Comparison of ENCODE assay signal across 16 mouse cellular contexts in the genomic region with DNA sequence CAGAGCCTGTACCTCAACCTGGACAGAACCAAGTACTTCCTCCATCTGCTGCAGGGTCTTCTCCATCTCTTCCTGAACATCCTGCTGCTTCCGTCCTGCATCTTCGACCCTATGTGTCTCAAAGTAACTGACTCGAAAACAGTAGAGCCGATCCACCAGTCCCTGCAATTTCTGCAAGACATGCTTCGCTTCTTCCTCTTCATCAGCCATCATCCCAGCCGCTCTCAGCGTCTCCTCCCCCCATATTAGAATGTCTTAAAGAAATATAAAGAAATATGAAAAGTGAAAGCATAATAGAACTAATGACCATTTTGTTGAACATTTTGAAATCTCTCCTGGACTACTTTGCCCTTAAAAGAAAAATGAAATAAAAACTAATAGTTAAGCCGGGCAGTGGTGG.
DNase-seq lines count a peak whose midpoint lies in the region; ATAC-seq lines count a peak whose summit lies in the region.
"Had no signal": no experiment of that assay in that cellular context is flagged by ENCODE, and none has a peak within 500 bp of the region (broad histone marks: within the 10 kb centered on the region; RNA-seq: fewer than 3 reads in every experiment).

No protein-coding gene starts in this region.

- no peak for DNase-seq in gastrocnemius, postnatal 4 days (ENCODE audit: low spot score in 2 of 2)
- DNase-seq in urinary bladder, postnatal 10 days (ENCODE audit: low spot score): no peak
- no peak for DNase-seq in adrenal gland, adult 8-10 months
- DNase-seq: adrenal gland, adult 2 months; adrenal gland, postnatal 14 days; adrenal gland, postnatal 36 days; cerebellum, adult 11-12 months; cerebellum, adult 2 months; cerebellum, adult 9-10 months; cerebellum, postnatal 10 days; cerebellum, postnatal 25 days; forebrain, postnatal 0 days had no signal

- ATAC-seq in megakaryocyte, adult 5-6 weeks (ENCODE audit: poor library complexity, severe bottlenecking): peak; percentile 51; the same call in 1 of the 2 replicates
- ATAC-seq in monocyte, adult 5-6 weeks (replicated peaks; ENCODE audit: insufficient number of reproducible peaks, low FRiP score, low TSS enrichment, poor library complexity, severe bottlenecking): 0 out of 2 replicates have a peak, but pooled peaks have one; percentile 50
- ATAC-seq: forebrain, embryonic 13.5 days; forebrain, embryonic 15.5 days; forebrain, postnatal 0 days had no signal
